Mouse (Mus musculus) E14TG2a.4 (cell line): ENCODE results near the gene Pkig.

Experiments used
- CTCF ChIP-seq: conservative IDR thresholded peaks from 2 replicates; pipeline ENCODE4 v1.5.1; 2014; ENCODE audit warnings: low read length
- POU5F1 ChIP-seq: IDR thresholded peaks from 2 replicates; pipeline ENCODE4 v1.6.1; 2014; ENCODE audit warnings: low read length, borderline replicate concordance

- TF ChIP-seq CTCF: no peak
- no peak for TF ChIP-seq POU5F1
These were observed at the start of gene Pkig for GRCm38 (mm10) chr2:163657975-163658886.
